Mouse (Mus musculus): ENCODE measurements around the gene Macrod2.

The Macrod2 gene

DNA sequence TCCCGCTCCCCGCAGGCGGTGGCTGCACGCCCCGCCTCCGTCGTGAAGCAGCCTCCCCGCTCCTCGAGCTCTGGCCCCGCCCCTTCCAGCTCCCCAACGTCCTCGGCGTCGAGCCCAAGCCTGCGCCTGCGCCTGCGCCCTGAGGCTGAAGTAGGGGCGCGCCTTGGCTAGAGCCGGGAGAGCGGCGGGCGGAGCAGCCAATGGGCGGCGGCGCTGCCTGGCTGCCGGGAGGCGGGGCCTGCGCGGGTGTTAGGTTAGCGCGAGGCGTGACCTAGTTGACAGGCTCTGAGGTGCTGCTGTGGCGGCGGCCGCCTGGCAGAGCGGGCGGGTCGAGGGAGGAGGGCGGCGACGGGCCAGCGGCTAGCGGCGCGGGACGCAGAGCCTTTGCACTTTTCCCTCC, at the start of gene Macrod2:
TSS of gene Macrod2 (plus strand) at position 131 of the 400 bp plus-strand sequence.
- peak; percentile 95 to 96 for DNase-seq (ENCODE audit: low spot score in 2 of 2)

DNA sequence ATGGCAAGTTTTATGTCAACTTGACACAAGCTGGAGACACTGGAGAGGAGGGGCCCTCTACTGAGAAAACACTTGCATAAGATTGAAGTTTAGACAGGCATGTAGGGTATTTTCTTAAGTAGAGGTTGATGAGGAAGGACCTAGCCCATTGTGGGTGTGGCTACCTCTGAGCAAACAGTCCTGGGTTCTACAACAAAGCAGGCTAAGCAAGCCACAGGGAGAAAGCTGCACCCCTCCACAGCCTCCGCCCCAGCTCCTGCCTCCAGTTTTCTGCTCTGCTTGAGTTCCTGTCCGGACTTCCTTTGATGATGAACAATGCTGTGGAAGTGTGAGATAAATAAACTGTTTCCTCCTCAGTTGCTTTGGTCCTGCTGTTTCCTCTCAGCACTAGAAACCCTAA, 35.2 kb upstream of the Macrod2 start:
- DNase-seq (ENCODE audit: low spot score in 2 of 2) = no peak

DNA sequence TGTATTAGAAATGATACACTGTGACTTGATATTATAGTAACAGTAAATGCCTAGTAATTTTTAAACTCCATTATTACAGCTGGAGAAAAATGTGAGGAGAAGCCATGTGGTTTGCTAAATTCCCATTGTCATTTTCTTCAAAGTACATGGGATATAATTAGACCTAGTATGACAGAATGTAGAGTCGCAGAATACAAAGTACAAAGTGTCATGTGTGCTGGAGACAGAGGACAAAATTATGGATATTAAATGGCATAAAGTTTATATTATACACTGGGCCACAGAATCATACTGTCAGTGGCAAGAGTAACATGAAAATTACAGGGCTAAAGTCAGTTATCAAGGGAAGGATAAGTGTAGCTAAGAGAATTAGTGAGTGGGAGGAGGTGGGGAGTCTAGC, 30.3 kb upstream of the Macrod2 start:
- DNase-seq (ENCODE audit: low spot score in 2 of 2) = no peak

DNA sequence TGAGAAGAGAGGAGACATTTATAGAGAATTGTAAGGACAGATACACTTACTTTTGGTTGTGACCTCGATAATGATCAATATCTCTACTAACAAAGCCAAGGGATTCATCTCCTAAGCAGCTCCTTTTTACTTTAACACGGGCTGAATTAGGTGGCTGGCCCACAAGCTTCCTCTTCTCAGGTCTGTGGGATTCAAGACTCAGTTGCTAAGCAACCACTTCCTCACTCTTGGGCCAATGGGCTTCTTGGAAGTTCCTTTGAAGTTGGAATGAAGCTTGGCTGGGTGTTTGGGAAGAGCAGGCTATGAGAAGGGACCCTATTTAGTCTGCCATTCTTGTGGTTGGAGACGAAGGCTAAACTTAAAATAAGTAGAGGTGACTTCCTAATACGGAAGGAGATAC, 5.6 kb upstream of the Macrod2 start, which contains the start of gene Sel1l2:
TSS of gene Sel1l2 (minus strand) at position 182 of the 400 bp plus-strand sequence.
- no peak for DNase-seq (ENCODE audit: low spot score in 2 of 2)

DNA sequence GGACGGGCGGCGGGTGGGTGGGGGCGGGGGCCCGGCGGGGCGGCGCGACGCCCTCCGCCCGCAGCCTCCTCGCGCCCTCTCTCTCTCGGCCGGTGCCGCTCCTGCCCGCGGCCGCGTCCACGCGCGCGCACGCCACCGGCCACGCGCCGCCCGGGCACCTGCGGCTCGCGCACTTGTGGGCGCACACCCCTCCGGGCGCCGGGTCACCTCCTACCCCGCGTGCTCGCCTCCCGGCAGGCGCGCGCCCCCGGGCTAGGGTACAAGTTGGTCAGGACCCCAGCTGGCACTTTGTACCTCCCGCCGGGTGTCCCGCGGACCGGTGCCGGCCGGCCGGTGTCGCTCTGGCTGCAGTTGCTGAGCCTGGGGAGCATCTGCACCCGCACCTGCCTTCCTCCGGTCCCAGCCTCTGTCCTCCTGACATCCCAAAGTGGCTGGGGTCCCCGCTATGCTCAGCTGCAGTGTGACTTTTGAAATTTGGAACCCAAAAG, 679 bp downstream of the Macrod2 start:
- DNase-seq (ENCODE audit: low spot score in 2 of 2) = peak; percentile 12 to 17

DNA sequence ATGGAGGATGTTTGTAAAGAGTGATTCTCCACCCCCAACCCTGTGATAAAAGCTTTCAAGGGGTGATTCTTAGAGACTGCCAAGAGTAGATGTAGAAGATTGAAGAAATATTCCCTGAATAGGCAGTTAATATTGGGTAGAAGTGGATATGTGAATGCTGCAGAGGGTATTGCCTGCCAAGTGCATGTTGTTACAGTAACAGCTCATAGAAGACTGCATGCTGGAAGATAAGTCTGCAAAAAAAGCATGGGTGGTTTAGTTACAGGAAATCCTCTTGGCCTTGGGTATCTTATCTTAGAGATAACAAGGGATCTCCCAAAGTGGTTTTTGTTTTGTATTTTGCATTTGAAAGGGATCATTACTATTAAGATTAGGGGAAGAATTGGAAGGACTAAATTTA, 30.7 kb downstream of the Macrod2 start:
- no peak for DNase-seq (ENCODE audit: low spot score in 2 of 2)

DNA sequence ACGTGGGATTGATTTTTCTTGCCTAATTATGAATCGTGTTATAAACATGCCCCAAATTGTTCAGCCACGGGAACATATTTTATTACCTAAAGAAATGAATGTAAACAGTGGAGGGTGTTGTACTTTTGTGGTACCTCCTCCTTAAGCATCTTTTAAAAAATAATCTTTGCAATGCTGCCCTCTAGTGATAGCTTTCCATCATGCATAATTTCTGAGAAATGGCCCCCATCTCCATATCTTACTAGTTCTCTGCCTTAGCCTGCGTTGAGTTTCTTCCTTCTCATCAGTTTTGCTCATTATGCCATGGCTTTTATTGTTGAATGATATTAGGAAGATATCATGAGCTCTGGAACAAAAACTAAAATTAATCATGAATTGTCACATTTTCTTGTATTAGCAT, 32.2 kb downstream of the Macrod2 start:
- no peak for DNase-seq (ENCODE audit: low spot score in 2 of 2)

DNA sequence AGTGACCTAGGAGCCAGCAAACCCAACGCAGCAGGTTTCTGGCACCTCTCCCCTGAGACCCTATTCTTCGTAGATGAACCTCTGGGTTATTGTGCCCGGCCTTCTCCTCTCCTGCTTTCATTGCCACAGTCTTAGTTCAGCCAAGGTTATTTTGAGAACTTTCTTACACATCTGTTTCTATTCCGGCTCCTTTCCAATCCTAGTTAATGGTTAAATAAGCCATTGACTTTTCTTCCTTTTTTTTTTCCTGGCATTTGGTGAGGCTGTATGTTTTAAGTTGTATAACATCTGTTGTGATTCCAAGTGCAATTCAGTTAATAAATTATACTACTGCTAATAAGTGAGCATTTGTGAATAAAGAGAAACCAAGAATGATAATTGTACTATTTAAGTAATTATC, 44.0 kb downstream of the Macrod2 start:
- DNase-seq (ENCODE audit: low spot score in 2 of 2) = no peak

DNA sequence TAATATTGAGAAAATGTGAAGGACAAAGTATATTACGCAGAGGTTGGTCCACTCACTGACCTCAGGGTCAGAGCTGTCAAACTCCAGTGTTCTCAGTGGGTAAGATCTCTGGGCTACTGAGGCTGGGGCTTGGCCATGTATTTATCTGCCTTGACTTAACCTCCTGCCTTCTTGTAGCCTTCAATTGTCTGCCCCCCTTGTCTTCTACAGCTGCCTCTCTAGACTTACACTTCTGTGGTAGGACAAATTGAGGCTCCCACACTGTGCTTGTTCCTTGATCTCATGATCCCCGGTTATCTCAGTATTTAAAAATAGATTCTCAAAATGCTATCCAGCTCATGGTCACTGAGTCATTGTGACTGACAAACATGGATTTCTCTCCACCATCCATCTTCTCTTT, 53.5 kb downstream of the Macrod2 start:
- DNase-seq (ENCODE audit: low spot score in 2 of 2) = no peak

DNA sequence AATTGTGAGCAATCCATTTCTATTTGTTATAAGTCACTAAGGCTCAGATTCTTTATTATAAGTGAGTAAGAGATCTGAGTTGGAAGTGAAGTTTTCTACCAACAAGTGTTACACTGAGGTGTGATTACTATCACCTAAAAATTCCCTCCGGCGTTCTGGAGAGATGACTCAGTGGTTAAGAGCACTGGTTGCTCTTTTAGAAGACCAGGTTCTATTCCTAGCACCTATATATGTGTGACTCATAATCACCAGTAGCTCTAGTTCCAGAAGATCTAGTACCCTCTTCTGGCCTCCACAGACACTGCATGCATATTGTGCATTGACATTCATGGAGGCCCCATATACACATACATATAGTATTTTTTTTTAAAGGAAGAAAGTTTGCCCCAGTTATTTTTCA, 80.7 kb downstream of the Macrod2 start:
- no peak for DNase-seq (ENCODE audit: low spot score in 2 of 2)

DNA sequence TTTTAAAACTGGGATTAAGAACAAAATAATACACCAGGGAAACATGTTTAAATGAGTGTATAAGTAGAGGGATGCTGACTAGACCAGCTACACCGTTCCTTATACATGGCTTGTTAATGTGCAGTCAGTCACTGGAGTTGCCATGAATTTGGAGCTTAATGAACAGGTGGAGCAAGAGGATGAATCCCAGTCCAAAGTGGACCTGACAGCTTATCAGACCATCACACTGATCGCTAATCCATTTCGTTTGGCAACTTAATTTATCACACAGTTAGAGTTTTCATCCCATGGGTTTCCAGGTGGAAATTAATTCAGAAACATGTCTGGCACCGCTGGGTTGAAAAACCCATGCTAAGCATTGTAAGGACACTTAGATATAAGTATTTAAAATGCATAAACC, 81.8 kb downstream of the Macrod2 start:
- no peak for DNase-seq (ENCODE audit: low spot score in 2 of 2)

DNA sequence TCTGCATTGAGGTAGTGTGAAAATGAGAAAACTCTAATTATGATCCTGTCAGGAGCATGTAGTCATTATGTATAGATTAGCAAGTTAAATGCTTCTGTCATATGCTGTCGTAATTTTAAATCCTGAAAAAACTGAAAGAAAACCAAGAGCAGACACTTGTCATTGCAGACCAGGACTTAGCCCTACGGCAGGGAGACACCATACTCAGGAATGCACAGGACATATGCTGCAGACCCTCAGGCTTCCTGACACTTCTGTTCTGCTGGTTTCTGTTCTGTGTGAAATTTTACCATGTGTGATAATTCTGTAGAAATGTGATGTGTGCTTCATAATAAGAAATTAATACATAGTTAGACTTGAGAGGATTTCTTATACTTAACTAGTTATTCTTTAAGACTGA, 87.5 kb downstream of the Macrod2 start:
- no peak for DNase-seq (ENCODE audit: low spot score in 2 of 2)

DNA sequence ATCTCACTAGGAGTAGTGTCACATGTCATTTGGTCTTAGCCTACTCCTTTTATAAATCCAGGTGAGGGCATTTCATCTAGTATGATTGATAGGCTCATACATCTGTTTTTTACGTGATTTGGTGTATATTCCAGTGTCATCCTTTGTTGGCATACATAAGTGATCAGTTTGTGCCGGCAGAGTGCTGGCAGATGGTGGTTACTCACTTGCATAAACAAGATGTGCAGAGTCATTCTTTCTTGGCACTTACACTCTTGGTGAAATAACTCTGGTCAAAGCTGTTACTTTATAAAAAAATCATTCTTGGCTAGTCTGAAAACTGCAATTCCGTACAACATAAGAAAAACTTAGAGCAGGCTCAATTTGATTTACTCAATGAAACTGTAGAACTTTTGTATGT, 102.6 kb downstream of the Macrod2 start:
- DNase-seq (ENCODE audit: low spot score in 2 of 2) = no peak

DNA sequence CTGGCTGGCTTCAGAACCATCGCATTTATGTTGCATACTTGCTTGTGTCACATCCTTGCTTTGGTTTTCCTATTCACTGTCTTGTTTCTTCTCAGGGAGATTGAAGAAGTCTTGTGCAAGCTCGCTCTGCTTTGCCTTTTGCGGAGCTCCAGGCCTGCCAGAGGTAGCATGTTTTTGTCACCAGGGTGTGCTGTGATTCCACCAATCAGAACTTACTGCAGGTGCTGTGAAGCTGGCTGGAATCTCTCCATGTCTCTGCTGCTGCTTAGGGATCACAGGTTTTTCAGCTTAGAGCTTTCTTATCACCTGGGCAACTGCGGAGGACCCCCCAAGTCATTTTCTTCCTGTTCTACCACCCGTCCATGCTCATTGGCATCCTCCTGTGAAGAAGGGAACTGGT, 105.8 kb downstream of the Macrod2 start:
- DNase-seq (ENCODE audit: low spot score in 2 of 2) = peak; percentile 36 to 41

DNA sequence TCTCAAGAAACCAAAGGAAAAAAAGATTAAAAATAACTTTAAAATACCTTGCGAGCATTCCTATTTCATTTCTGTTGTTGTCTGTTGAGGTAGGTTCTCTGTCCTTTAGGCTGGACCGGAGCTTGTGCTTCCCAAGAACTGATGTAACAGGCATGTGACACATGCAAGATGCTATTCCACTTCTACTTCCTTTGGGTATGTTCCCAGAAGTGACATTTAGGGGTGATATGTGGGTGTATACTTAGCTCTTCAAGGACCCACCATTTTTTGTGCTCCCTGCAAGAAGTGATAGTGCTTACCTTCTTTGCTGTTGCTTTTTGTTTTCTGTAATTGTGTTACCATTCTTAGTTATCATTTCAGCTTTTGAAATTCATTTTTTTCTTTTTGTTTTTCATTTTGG, 126.4 kb downstream of the Macrod2 start:
- DNase-seq (ENCODE audit: low spot score in 2 of 2) = no peak

DNA sequence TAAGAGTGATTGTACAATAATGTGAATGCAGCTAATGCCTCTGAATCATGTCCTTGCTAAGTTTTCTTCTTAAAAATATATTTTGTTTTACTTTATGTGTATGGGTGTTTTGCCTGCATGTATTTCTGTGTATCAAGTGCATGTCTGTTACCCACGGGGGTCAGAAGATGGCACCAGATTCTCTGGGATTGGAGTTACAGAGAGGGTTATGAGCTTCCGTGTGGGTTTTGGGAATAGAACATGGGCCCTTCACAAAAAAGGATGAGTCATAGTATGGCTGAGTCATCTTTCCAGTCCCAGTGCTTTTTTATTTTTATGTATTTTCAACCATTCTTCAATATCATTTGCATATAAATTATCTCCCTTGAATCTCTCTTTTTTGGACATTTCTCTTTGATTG, 135.1 kb downstream of the Macrod2 start:
- DNase-seq (ENCODE audit: low spot score in 2 of 2) = no peak

DNA sequence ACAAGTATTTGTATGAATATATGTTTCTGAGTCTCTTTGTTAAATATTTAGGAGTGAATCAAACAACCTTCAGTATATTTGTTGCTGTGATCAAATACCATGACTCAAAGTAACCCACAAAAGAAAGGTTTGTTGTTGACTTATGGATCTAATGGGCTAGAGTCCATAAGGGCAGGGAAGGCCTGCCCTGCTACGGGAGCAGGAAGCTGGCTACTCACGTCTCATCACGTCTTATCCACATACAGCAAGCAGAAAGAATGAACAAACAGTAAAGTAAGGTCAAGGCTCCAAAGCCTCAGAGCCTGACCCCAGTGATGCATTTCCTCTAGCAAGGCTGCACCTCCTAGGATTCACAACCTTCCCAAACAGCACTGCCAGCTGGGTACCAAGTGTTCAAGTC, 136.9 kb downstream of the Macrod2 start:
- no peak for DNase-seq (ENCODE audit: low spot score in 2 of 2)

DNA sequence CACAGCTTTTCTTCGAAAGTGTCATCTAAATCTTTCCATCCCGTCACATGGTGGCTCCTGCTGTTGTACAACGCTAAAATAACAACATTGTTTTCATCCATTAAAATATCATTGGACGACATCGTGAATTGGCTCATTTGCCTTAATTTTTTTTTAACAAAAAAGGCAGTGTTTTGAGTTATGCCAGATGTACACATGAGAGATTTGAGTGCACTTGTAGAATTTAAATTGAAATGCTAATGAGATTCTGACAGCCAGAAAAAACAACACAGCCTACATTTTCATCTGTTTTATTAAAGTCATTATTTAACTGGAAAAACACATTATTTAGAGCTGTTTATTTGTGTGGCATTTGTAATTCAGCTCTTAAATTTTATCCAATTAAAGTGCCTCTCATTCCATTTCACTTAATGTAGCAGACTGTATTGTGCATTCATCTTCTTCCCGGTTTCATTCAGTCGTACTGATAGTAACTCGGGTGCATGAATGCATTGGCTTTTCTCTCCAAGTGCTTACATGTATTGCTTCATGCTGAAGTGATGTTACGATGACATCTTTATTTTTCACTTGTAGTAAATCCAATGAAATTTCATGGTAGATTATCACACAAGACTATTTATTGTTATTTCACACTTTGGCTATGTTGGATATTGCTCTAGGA, 137.9 kb downstream of the Macrod2 start:
- DNase-seq (ENCODE audit: low spot score in 2 of 2) = no peak

DNA sequence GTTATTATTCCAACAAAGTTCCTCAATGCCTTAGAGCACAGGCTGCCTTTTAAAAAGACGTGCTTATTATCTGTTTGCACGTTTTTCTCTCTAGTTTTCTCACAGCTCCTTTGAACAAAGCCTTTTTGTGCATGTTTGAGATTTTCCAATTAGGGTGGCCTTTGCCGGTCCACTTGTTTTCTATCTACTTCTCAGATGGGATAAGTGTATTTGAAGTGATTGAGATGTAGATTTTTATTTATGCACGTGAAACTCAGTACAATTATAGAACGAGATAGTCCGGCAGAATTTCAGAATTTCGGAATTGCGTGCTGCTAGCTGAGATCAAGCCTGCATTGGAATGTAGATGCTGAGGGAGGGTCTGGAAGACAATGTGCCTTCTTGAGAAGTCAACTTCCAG, 138.5 kb downstream of the Macrod2 start:
- DNase-seq (ENCODE audit: low spot score in 2 of 2) = no peak

DNA sequence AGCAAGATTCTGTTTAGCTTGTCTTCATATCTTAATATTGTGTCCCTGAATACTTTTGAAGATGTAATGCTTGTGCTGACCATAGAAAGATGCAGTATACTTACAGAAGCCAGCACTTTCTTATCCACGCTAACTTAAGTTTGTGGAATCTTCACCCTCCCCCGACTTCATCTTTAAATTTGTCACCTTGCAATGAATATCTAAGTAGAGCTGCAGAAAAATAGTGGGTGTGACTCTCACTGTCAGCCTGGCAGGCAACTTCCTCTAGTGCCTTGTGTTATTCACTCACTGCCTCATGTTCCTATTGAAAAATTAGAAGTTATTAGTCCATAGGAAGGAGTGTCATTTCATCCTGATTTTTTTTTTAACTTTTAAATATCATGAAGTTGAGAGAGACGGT, 139.5 kb downstream of the Macrod2 start:
- no peak for DNase-seq (ENCODE audit: low spot score in 2 of 2)

DNA sequence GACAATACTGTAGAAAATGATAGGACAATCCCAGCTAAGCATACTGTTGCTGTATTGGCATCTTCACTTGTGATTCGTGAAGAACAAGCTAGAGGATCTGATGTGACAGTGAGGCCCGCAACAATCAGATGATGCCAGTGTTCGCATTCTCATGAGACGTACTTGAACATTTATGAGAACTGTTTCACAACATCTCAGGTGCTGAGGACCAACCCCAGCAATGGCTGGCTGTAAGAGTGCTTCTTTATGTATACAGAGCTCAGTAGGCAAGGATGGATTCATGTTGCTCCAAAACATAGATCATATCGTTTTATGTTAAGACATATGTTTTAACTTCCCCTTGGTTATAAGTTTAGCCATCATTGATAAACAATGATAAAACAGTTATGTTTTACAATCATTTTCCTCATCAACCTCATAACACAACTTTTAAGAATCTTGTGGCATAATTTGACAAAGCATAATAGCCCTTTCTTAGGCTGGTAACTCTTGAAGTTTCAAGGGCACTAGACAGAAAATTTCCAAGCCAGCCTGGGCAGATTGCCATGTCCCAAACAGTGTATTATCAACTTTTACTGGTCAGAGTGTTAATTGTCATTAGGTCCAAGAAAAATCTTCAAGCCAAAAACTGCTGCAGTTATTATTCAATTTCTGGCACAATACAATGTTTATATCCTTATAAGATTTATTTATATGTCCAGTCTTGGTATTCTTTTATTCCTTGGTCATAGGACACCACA, 140.9 kb downstream of the Macrod2 start:
- no peak for DNase-seq (ENCODE audit: low spot score in 2 of 2)

DNA sequence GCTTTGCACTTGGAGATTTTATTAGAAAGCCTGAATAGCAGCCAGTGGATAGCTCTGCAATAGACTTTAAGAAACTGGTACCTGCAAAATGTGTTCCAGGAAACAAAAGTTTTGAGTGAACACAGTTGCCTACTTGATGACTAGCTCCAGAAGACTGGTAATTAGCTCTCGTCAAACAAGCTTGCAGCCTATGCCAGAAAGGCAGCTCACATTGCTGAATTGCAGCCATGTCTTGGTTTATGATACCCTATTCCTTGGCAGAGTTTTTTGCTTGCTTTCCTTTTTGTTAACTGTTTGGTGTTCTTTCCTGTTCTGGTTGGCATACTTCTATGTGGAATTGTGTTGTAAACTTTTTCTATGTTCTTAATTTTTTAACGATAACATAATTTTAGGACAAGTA, 154.2 kb downstream of the Macrod2 start:
- no peak for DNase-seq (ENCODE audit: low spot score in 2 of 2)

DNA sequence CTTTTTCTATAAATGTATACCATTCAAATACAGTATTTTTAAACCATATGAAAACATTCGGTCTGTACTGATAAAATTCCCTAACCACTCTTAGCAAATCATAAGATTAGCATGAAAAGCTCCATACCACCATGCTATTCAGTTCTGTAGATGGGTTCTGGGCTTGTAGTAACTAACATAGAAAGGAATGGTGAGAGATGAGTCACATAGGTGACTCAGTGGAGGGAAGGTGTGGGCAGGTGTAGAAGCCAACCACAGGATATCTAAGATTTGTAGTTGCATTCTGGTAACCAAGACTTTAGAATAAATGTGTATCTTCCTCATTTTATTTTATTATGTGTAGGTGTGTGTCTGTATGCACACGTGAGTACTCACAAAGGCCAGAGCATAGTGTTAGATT, 166.3 kb downstream of the Macrod2 start:
- no peak for DNase-seq (ENCODE audit: low spot score in 2 of 2)

All from frontal cortex, postnatal 14 days (tissue).